Mouse (Mus musculus): Measurements from ENCODE around the gene Hist2h3c1. TPM values are rescaled to one million over a fixed set of nuclear protein-coding genes. Genes with fewer than 3 reads are reported as not detected.
"Not testable (repeated sequence)": the region's sequence is repeated elsewhere in the genome, so short reads cannot be mapped to it uniquely, and the experiment has no call there.

The Hist2h3c1 gene
- total RNA-seq (2021), result not detected
- long read RNA-seq, experiment 1, result 0 reads
- long read RNA-seq, experiment 2, result 0 reads

DNA sequence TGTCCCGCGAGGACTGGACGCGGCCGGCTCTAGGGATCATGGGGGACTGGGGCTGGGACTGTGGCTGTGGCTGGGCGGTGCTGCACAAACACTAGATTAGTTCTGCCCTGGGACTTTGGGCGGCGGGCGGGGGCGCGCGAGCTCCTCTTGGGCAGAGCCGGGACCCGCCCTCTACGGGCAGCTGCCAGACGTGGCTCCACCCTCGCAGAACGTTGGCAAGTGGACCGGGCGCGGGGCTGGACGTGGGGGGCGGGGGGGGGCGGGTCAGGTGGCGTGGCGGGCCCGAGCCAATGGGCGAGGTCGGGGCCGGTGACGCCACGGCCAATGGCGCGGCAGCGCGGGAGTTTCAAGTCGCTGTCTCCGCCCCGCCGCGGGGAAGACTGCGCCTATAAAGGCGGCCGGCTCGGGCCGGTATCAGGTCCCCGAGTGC lies at the start of gene Hist2h3c1:
Gene Hist2h3c1, plus strand, starts transcription at position 259 of the 430 bp plus-strand sequence.
- intact Hi-C loops (cut with DNase I); DNase-seq (ENCODE audit: extremely low spot score in 1 of 2, low spot score in 2 of 2); H3K27ac ChIP-seq: not testable (repeated sequence)
- 0 out of 2 replicates have a peak within 1 kb of the TSS, but pooled peaks have one; percentile 28 for H3K4me3 ChIP-seq

GRCm38 (mm10) chr3:96197129-96197749 lies 49.2 kb upstream of the Hist2h3c1 start:
- Histone ChIP-seq H3K4me3 (peak overlapping the region; percentile 57), H3K27ac (peak overlapping the region; percentile 95)
- peak; percentile 90 to 91 for DNase-seq (ENCODE audit: extremely low spot score in 1 of 2, low spot score in 2 of 2)
- TF ChIP-seq CTCF (IDR thresholded peaks at IDR 0.05), result no peak; the same call in 1 of the 2 replicates
- intact Hi-C loops (cut with DNase I), result no loop called here

DNA sequence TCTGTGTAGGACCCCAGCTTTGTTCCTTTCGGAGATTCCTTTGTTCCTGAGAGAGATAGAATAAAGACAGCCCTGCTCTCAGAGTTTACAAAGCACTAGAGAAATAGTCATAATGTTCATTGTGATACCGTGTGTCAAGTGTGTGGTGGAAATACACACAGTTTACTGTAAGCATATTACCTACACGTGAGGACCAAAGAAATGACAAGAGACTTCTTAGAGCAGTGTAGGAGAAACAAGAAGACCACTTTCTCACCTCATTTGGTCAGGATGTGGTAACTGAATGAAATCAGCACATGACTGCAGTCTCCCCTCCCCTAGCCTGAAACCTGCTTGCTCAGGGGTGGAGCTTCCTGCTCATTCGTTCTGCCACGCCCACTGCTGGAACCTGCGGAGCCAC lies 48.3 kb upstream of the Hist2h3c1 start:
- intact Hi-C loops (cut with DNase I), result no loop called here
- Histone ChIP-seq H3K27ac (no peak overlapping the region; the same call in 1 of the 2 replicates), H3K4me3 (peak overlapping the region; percentile 57; the same call in 1 of the 2 replicates)
- no peak for TF ChIP-seq CTCF (IDR thresholded peaks at IDR 0.05)
- no peak for DNase-seq (ENCODE audit: extremely low spot score in 1 of 2, low spot score in 2 of 2)

DNA sequence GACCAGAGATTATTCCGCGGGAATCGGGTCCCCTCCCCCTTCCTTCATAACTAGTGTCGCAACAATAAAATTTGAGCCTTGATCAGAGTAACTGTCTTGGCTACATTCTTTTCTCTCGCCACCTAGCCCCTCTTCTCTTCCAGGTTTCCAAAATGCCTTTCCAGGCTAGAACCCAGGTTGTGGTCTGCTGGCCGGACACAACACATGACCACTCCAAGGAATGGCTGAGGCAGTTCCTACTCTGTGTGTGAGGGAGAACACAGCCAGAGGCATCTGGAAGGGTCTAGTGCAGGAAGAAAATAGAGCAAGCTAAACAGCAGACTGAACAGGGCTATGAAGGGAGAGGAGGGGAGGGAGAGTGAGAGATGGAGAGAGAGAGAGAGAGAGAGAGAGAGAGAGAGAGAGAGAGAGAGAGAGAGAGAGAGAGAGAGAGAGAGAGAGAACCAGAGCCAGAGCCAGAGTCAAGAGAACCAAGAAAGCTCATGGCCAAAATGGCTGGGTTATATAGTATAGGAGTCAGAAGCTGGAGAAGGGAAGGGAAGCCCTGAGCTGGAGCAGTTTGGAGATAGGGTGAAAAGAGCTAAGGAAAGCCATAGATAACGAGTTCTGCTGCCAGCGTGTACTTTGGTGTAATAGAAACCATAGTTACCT lies 47.8 kb upstream of the Hist2h3c1 start:
- intact Hi-C loops (cut with DNase I); H3K27ac ChIP-seq; H3K4me3 ChIP-seq; DNase-seq (ENCODE audit: extremely low spot score in 1 of 2, low spot score in 2 of 2): not testable (repeated sequence)

DNA sequence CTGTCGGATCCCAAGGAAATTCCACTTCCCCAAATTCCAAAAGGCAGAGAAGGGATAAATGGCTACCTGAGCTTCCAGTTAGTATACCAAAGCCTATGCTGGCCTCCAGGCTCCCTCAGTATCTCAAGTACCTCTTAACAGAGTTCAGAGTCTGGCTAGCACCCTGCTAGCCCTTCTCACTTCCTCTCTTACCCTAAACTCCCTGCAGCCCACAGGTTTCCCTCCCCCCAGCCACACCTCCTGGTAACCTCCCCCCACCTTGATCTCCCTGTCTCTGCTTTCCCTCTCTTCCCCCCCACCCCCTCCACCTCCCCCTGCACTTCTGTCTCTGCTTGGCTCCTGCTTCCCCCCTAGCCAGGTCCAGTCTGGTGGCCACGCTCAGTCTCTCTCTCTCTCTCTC lies 46.8 kb upstream of the Hist2h3c1 start:
- H3K27ac ChIP-seq, result no peak overlapping the region
- intact Hi-C loops (cut with DNase I), result no loop called here
- TF ChIP-seq CTCF (IDR thresholded peaks at IDR 0.05), result no peak
- H3K4me3 ChIP-seq, result no peak overlapping the region
- DNase-seq (ENCODE audit: extremely low spot score in 1 of 2, low spot score in 2 of 2), result no peak

- no peak overlapping the region for H3K4me3 ChIP-seq
- H3K27ac ChIP-seq, result no peak overlapping the region
- peak; percentile 17 for TF ChIP-seq CTCF (IDR thresholded peaks at IDR 0.05)
- intact Hi-C loops (cut with DNase I), result no loop called here
- DNase-seq (ENCODE audit: extremely low spot score in 1 of 2, low spot score in 2 of 2), result no peak
Measured at GRCm38 (mm10) chr3:96207819-96208218, 38.7 kb upstream of the Hist2h3c1 start.

DNA sequence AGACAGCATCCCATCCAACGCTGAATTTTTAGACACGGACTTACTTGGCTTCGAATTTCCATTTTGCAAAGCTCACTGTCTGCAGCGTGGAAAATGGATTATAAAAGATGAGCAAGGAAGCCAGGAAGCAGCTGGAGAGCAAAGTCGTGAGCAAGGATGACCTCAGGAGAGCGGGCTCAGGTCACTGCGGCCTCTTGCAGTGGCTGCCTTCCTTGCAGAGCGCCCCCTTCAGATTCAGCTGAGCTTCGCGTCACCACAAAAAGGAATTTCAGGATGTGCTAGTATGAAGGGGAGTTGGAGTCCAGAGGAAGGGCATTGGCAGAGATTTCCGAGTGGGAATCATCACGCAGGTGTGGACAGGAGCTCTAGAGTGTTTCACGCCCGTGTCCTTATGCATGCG lies 37.2 kb upstream of the Hist2h3c1 start:
- intact Hi-C loops (cut with DNase I), result no loop called here
- no peak for DNase-seq (ENCODE audit: extremely low spot score in 1 of 2, low spot score in 2 of 2)
- TF ChIP-seq CTCF (IDR thresholded peaks at IDR 0.05), result peak; percentile 34
- H3K4me3 ChIP-seq, result no peak overlapping the region
- H3K27ac ChIP-seq, result no peak overlapping the region

- peak; percentile 28 for TF ChIP-seq CTCF (IDR thresholded peaks at IDR 0.05)
- intact Hi-C loops (cut with DNase I), result loop anchor here (5.0 kb wide), 1 partner anchor 152 kb away; no protein-coding TSS in a partner anchor
- Histone ChIP-seq H3K4me3 (peak overlapping the region; percentile 77), H3K27ac (peak overlapping the region; percentile 98)
- peak in 1 of 2 experiments; percentile 25 for DNase-seq (ENCODE audit: extremely low spot score in 1 of 2, low spot score in 2 of 2)
Measured at GRCm38 (mm10) chr3:96219191-96219641, 27.3 kb upstream of the Hist2h3c1 start.

DNA sequence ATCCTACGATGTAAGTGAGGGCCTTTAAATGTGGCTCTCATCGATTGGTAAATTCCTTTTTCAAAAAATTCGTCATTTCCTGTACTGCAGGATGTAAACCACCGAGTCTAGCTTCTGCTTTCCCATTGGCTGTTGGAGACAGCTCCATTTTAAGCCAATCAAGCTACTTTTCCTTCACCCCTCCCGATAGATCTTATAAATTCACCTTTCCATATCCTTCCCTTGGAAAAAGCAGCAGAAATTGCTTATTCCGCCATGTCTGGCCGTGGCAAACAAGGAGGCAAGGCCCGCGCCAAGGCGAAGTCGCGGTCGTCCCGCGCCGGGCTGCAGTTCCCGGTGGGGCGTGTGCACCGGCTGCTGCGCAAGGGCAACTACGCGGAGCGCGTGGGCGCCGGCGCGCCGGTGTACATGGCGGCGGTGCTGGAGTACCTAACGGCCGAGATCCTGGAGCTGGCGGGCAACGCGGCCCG lies 26.8 kb upstream of the Hist2h3c1 start, which contains the start of the genes Bola1 and Hist2h2ab:
Gene Bola1, minus strand, starts transcription at position 49 of the 470 bp plus-strand sequence.
Gene Hist2h2ab, plus strand, starts transcription at position 205 of the 470 bp plus-strand sequence.
- DNase-seq (ENCODE audit: extremely low spot score in 1 of 2, low spot score in 2 of 2), result peak; percentile 75 to 76
- no peak for TF ChIP-seq CTCF (IDR thresholded peaks at IDR 0.05)
- H3K4me3 ChIP-seq, result peak within 1 kb of the TSS; percentile 77
- intact Hi-C loops (cut with DNase I), result loop anchor here (2.0 to 5.0 kb wide), 2 partner anchors 43 to 152 kb away; partner anchors contain the start of gene Hist2h4
- H3K27ac ChIP-seq, result peak within 1 kb of the TSS; percentile 98

DNA sequence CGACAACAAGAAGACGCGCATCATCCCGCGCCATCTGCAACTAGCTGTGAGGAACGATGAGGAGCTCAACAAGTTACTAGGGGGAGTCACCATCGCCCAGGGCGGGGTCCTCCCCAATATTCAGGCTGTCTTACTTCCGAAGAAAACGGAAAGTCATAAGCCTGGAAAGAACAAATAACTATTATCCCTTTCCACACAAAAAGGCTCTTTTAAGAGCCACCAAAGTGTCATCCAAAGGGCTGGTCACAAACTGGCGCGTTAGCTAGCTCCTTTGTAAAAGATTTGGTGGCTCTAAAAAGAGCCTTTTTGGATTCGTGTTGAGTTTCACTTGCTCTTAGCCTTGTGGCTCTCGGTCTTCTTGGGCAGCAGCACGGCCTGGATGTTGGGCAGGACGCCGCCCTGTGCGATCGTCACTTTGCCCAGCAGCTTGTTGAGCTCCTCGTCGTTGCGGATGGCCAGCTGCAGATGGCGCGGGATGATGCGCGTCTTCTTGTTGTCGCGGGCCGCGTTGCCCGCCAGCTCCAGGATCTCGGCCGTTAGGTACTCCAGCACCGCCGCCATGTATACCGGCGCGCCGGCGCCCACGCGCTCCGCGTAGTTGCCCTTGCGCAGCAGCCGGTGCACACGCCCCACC lies 26.2 kb upstream of the Hist2h3c1 start:
- intact Hi-C loops (cut with DNase I), result loop anchor here (2.0 kb wide), 1 partner anchor 43 kb away; the partner anchor contains the start of gene Hist2h4
- not testable (repeated sequence) for DNase-seq (ENCODE audit: extremely low spot score in 1 of 2, low spot score in 2 of 2)
- Histone ChIP-seq H3K4me3 (peak overlapping the region; percentile 77), H3K27ac (peak overlapping the region; percentile 98)

GRCm38 (mm10) chr3:96220765-96221639 lies 25.5 kb upstream of the Hist2h3c1 start, which contains the start of the genes Hist2h2ac and Hist2h2be:
Gene Hist2h2ac (minus strand): TSS chr3:96220880.
Gene Hist2h2be (plus strand): TSS chr3:96221119.
- peak; percentile 7; the same call in 1 of the 2 replicates for TF ChIP-seq CTCF (IDR thresholded peaks at IDR 0.05)
- Histone ChIP-seq H3K4me3 (peak within 1 kb of the TSS; percentile 77), H3K27ac (peak within 1 kb of the TSS; percentile 98)
- intact Hi-C loops (cut with DNase I), result loop anchor here (2.0 kb wide), 1 partner anchor 42 kb away; the partner anchor contains the start of gene Hist2h4
- peak; percentile 78 to 84 for DNase-seq (ENCODE audit: extremely low spot score in 1 of 2, low spot score in 2 of 2)
